Mouse (Mus musculus) testis, adult 2 months (tissue): ENCODE measurements around the gene Rpl6. TPM values are rescaled to one million over a fixed set of nuclear protein-coding genes. Genes with fewer than 3 reads are reported as not detected.

Source experiments
- H3K27ac ChIP-seq: fragments of 200-500 bp; 2 replicates; pipeline ENCODE4 v1.5.1; 2012; ENCODE audit warnings: low read depth, low read length; ENCODE audit not compliant: control insufficient read depth, insufficient read depth
- H3K27me3 ChIP-seq: fragments of 200-500 bp; 2 replicates; pipeline ENCODE4 v1.6.1; 2012; ENCODE audit warnings: mild to moderate bottlenecking, low read length, moderate library complexity; ENCODE audit not compliant: control insufficient read depth, insufficient read depth
- H3K36me3 ChIP-seq: fragments of 200-500 bp; 2 replicates; pipeline ENCODE4 v1.6.1; 2012; ENCODE audit warnings: mild to moderate bottlenecking, low read length; ENCODE audit not compliant: control insufficient read depth, insufficient read depth
- H3K4me1 ChIP-seq: fragments of 200-500 bp; 2 replicates; pipeline ENCODE4 v1.6.1; 2012; ENCODE audit warnings: low read length; ENCODE audit not compliant: control insufficient read depth, insufficient read depth
- H3K4me3 ChIP-seq: fragments of 200-500 bp; 2 replicates; pipeline ENCODE4 v1.5.1; 2012; ENCODE audit warnings: low read depth, mild to moderate bottlenecking, low read length, moderate library complexity, mixed read lengths; ENCODE audit not compliant: control insufficient read depth
- CTCF ChIP-seq: fragments of 200-500 bp; IDR thresholded peaks from 2 replicates; pipeline ENCODE4 v1.5.1; 2012; ENCODE audit warnings: low read depth, mild to moderate bottlenecking, inconsistent platforms, low read length, moderate library complexity; ENCODE audit not compliant: control insufficient read depth, insufficient read depth, insufficient replicate concordance
- POLR2A ChIP-seq: fragments of 200-500 bp; IDR thresholded peaks from 2 replicates; pipeline ENCODE4 v1.6.1; 2012; ENCODE audit warnings: low read depth, mild to moderate bottlenecking, inconsistent platforms, low read length, moderate library complexity; ENCODE audit not compliant: control insufficient read depth
- polyA plus RNA-seq: library from polyadenylated mRNA; depleted of rRNA; stranded (reverse); fragments of >200 nt; gene quantifications from 2 replicates; pipeline ENCODE4 v1.2.3, GENCODE M21; 2012

Rpl6 gene
- polyA plus RNA-seq, 1 experiment: 84.3 TPM

- no peak for TF ChIP-seq CTCF
- TF ChIP-seq POLR2A: no peak
- peaks cover 9% of the 10 kb centered on the region for H3K4me1 ChIP-seq
Observed at GRCm38 (mm10) chr5:121188265-121188664, 16.0 kb upstream of the Rpl6 start.

GRCm38 (mm10) chr5:121189182-121189581 lies 15.1 kb upstream of the Rpl6 start:
- Histone ChIP-seq H3K4me1 (peaks cover 9% of the 10 kb centered on the region), H3K4me3 (no peak overlapping the region), H3K27me3 (no peaks in the 10 kb centered on the region), H3K36me3 (no peaks in the 10 kb centered on the region), H3K27ac (no peak overlapping the region)
- TF ChIP-seq CTCF (no peak), POLR2A (no peak)

More at GRCm38 (mm10) chr5:121188265-121188664, 16.0 kb upstream of the Rpl6 start:
- Histone ChIP-seq H3K27me3 (no peaks in the 10 kb centered on the region), H3K4me3 (no peak overlapping the region), H3K36me3 (no peaks in the 10 kb centered on the region), H3K27ac (peak overlapping the region; percentile 43)

GRCm38 (mm10) chr5:121190210-121190835 lies 14.0 kb upstream of the Rpl6 start:
- Histone ChIP-seq H3K27ac (peak overlapping the region; percentile 55), H3K36me3 (no peaks in the 10 kb centered on the region), H3K4me3 (peak overlapping the region; percentile 88), H3K4me1 (peaks cover 9% of the 10 kb centered on the region), H3K27me3 (no peaks in the 10 kb centered on the region)
- TF ChIP-seq CTCF (no peak), POLR2A (no peak)

- H3K27me3 ChIP-seq: no peaks in the 10 kb centered on the region
- H3K4me1 ChIP-seq: peaks cover 9% of the 10 kb centered on the region
- TF ChIP-seq CTCF (no peak), POLR2A (peak; percentile 69)
- H3K36me3 ChIP-seq: no peaks in the 10 kb centered on the region
- H3K27ac ChIP-seq: peak within 1 kb of the TSS; percentile 55
- H3K4me3 ChIP-seq: peak within 1 kb of the TSS; percentile 88
Observed at GRCm38 (mm10) chr5:121190836-121191583, 13.3 kb upstream of the Rpl6 start, which contains the start of gene Ptpn11. Ptpn11 (minus strand) TSS chr5:121191397.

GRCm38 (mm10) chr5:121191584-121191906 lies 12.7 kb upstream of the Rpl6 start:
- H3K36me3 ChIP-seq: no peaks in the 10 kb centered on the region
- H3K4me1 ChIP-seq: peaks cover 9% of the 10 kb centered on the region
- peak overlapping the region; percentile 88 for H3K4me3 ChIP-seq
- no peaks in the 10 kb centered on the region for H3K27me3 ChIP-seq
- TF ChIP-seq POLR2A (no peak), CTCF (no peak)
- H3K27ac ChIP-seq: peak overlapping the region; percentile 54; the same call in 1 of the 2 replicates

- Histone ChIP-seq H3K36me3 (no peaks in the 10 kb centered on the region), H3K4me1 (peaks cover 6% of the 10 kb centered on the region), H3K27me3 (no peaks in the 10 kb centered on the region), H3K4me3 (no peak overlapping the region), H3K27ac (no peak overlapping the region)
- no peak for TF ChIP-seq CTCF
- no peak for TF ChIP-seq POLR2A
Observed at GRCm38 (mm10) chr5:121194173-121194572, 10.1 kb upstream of the Rpl6 start.

GRCm38 (mm10) chr5:121196764-121197163 lies 7.5 kb upstream of the Rpl6 start:
- H3K36me3 ChIP-seq: no peaks in the 10 kb centered on the region
- no peak overlapping the region for H3K27ac ChIP-seq
- no peak overlapping the region for H3K4me3 ChIP-seq
- no peaks in the 10 kb centered on the region for H3K27me3 ChIP-seq
- no peak for TF ChIP-seq POLR2A
- no peak for TF ChIP-seq CTCF
- H3K4me1 ChIP-seq: no peaks in the 10 kb centered on the region
